Mouse (Mus musculus) bone marrow macrophage, adult 2 months (primary cell): ENCODE measurements around the gene 5830473C10Rik.

Experiments used
- CTCF ChIP-seq: IDR thresholded peaks from 2 replicates; pipeline ENCODE4 v1.5.1; 2012; ENCODE audit warnings: low read depth, mild to moderate bottlenecking, low read length, moderate library complexity
- POLR2A ChIP-seq: IDR thresholded peaks from 2 replicates; pipeline ENCODE4 v1.6.1; 2012; ENCODE audit warnings: mild to moderate bottlenecking, low read depth, low read length, borderline replicate concordance

- no peak for TF ChIP-seq CTCF
- TF ChIP-seq POLR2A = no peak
Measured at GRCm38 (mm10) chr5:90611996-90612611, 51.2 kb downstream of the 5830473C10Rik start.
